Mouse (Mus musculus): Measurements from ENCODE around the gene Nostrin. TPM values are rescaled to one million over a fixed set of nuclear protein-coding genes. Genes with fewer than 3 reads are reported as not detected.

Nostrin gene
- total and polyA plus RNA-seq, 3 experiments = 0.47 TPM; not detected in 2

DNA sequence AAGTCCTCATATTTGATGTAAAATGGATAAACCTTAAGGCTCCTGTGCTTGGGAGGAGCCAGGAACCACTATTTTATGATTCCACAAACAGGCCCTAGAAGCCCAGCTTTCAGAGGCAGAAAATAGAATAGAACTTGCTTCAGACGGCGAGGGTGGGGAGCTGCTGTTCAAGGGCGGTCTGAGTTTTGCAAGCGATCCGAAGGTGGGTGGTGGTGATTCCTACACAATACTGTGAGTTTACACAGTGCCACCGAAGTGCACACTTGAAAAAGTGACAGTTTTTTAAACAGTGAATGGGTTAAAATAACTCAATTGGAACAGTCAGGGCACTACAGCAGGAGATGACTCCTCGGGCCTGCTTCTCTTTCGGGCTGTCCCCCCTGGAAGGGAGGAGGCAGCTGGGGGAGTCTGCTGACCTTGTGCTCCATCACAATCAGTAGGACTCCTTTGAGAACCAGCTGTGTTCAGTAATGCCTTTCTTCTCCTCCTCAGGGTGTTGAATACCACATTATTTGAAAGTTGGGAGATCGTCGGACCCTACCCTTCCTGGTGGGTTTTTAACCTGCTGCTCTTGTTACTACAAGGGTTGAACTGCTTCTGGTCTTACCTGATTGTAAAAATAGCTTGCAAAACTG, 31.0 kb upstream of the Nostrin start:
- Histone ChIP-seq H3K4me1 (ENCODE audit: control insufficient read depth in 1 of 2, insufficient read depth in 2 of 2, low read length in 2 of 2) (no peaks in the 10 kb centered on the region), H3K4me3 (ENCODE audit: control insufficient read depth in 1 of 2, insufficient read depth in 1 of 2, low read depth in 2 of 2, low read length in 2 of 2) (no peak overlapping the region), H3K9ac (ENCODE audit: control insufficient read depth, low read depth, low read length, poor library complexity, severe bottlenecking) (no peak overlapping the region), H3K27ac (ENCODE audit: control insufficient read depth, low read depth, low read length) (no peak overlapping the region), H3K9me3 (replicated peaks; ENCODE audit: insufficient read depth, low read length) (no peaks in the 10 kb centered on the region), H3K27me3 (ENCODE audit: control insufficient read depth in 1 of 2, insufficient read depth in 2 of 2, low read length in 2 of 2) (no peaks in the 10 kb centered on the region), H3K79me2 (ENCODE audit: control insufficient read depth, insufficient read depth, low read length, poor library complexity) (no peaks in the 10 kb centered on the region), H3K36me3 (ENCODE audit: control insufficient read depth in 1 of 2, insufficient read depth in 2 of 2, low read length in 2 of 2) (no peaks in the 10 kb centered on the region)
- DNase-seq (ENCODE audit: low read depth, low spot score) = no peak
- no peak for TF ChIP-seq MAX (IDR thresholded peaks at IDR 0.05; ENCODE audit: low read length)
- TF ChIP-seq ZNF384 (IDR thresholded peaks at IDR 0.05; ENCODE audit: low read depth, low read length) = no peak
- TF ChIP-seq ZKSCAN1 (IDR thresholded peaks at IDR 0.05; ENCODE audit: low read depth, low read length) = no peak
- TF ChIP-seq NELFE (IDR thresholded peaks at IDR 0.05; ENCODE audit: low read depth, low read length) = no peak
- no peak for TF ChIP-seq BHLHE40 (IDR thresholded peaks at IDR 0.05; ENCODE audit: borderline replicate concordance, low read depth, low read length)
- TF ChIP-seq CHD1 (IDR thresholded peaks at IDR 0.05; ENCODE audit: low read depth, low read length) = no peak
- no peak for TF ChIP-seq HCFC1 (IDR thresholded peaks at IDR 0.05; ENCODE audit: low read depth, low read length)
- no peak for TF ChIP-seq UBTF (IDR thresholded peaks at IDR 0.05; ENCODE audit: borderline replicate concordance, insufficient read depth, low read depth, low read length)
- TF ChIP-seq CHD2 (IDR thresholded peaks at IDR 0.05; ENCODE audit: low read length) = no peak
- no peak for TF ChIP-seq SMC3 (IDR thresholded peaks at IDR 0.05; ENCODE audit: low read depth, low read length)
- TF ChIP-seq USF2 (IDR thresholded peaks at IDR 0.05; ENCODE audit: borderline replicate concordance in 1 of 2, insufficient read depth in 1 of 2, low read depth in 1 of 2, low read length in 2 of 2) = no peak
- TF ChIP-seq ETS1 (IDR thresholded peaks at IDR 0.05; ENCODE audit: low read depth, low read length) = no peak
- TF ChIP-seq POLR2AphosphoS5 (IDR thresholded peaks at IDR 0.05; ENCODE audit: borderline replicate concordance, low read depth, low read length) = no peak
- TF ChIP-seq MEF2A (IDR thresholded peaks at IDR 0.05; ENCODE audit: extremely low read depth, insufficient replicate concordance, low read depth, low read length, poor library complexity, severe bottlenecking) = no peak
- TF ChIP-seq SIN3A (IDR thresholded peaks at IDR 0.05; ENCODE audit: low read length) = no peak
- TF ChIP-seq POLR2AphosphoS2 (IDR thresholded peaks at IDR 0.05; ENCODE audit: low read length) = no peak
- TF ChIP-seq TBP (IDR thresholded peaks at IDR 0.05; ENCODE audit: low read depth, low read length) = no peak
- no peak for TF ChIP-seq MAZ (IDR thresholded peaks at IDR 0.05; ENCODE audit: low read depth, low read length)
- no peak for TF ChIP-seq USF1 (IDR thresholded peaks at IDR 0.05; ENCODE audit: low read depth, low read length)

GRCm38 (mm10) chr2:69109246-69109645, 26.4 kb upstream of the Nostrin start:
- Histone ChIP-seq H3K27me3 (ENCODE audit: control insufficient read depth in 1 of 2, insufficient read depth in 2 of 2, low read length in 2 of 2) (no peaks in the 10 kb centered on the region), H3K4me1 (ENCODE audit: control insufficient read depth in 1 of 2, insufficient read depth in 2 of 2, low read length in 2 of 2) (no peaks in the 10 kb centered on the region), H3K9me3 (replicated peaks; ENCODE audit: insufficient read depth, low read length) (no peaks in the 10 kb centered on the region), H3K27ac (ENCODE audit: control insufficient read depth, low read depth, low read length) (no peak overlapping the region), H3K9ac (ENCODE audit: control insufficient read depth, low read depth, low read length, poor library complexity, severe bottlenecking) (no peak overlapping the region), H3K4me3 (ENCODE audit: control insufficient read depth in 1 of 2, insufficient read depth in 1 of 2, low read depth in 2 of 2, low read length in 2 of 2) (no peak overlapping the region), H3K36me3 (ENCODE audit: control insufficient read depth in 1 of 2, insufficient read depth in 2 of 2, low read length in 2 of 2) (no peaks in the 10 kb centered on the region), H3K79me2 (ENCODE audit: control insufficient read depth, insufficient read depth, low read length, poor library complexity) (no peaks in the 10 kb centered on the region)
- TF ChIP-seq TBP (IDR thresholded peaks at IDR 0.05; ENCODE audit: low read depth, low read length) (no peak), RAD21 (IDR thresholded peaks at IDR 0.05; ENCODE audit: low read depth, low read length) (no peak), JUND (IDR thresholded peaks at IDR 0.05; ENCODE audit: low read depth, low read length) (no peak), GABPA (IDR thresholded peaks at IDR 0.05; ENCODE audit: low read depth, low read length) (no peak), MYB (IDR thresholded peaks at IDR 0.05; ENCODE audit: low read depth, low read length) (no peak), POLR2AphosphoS2 (IDR thresholded peaks at IDR 0.05; ENCODE audit: low read length) (no peak), E2F4 (IDR thresholded peaks at IDR 0.05; ENCODE audit: borderline replicate concordance, low read depth, low read length) (no peak), GATA1 (IDR thresholded peaks at IDR 0.05; ENCODE audit: low read depth, low read length) (no peak), POLR2A (IDR thresholded peaks at IDR 0.05; ENCODE audit: control insufficient read depth in 1 of 2, insufficient read depth in 1 of 2, low read depth in 1 of 2, low read length in 2 of 2, poor library complexity in 1 of 2) (no peak), SMC3 (IDR thresholded peaks at IDR 0.05; ENCODE audit: low read depth, low read length) (no peak), MYC (IDR thresholded peaks at IDR 0.05; ENCODE audit: low read depth, low read length) (no peak), MXI1 (IDR thresholded peaks at IDR 0.05; ENCODE audit: low read depth, low read length) (no peak), MEF2A (IDR thresholded peaks at IDR 0.05; ENCODE audit: extremely low read depth, insufficient replicate concordance, low read depth, low read length, poor library complexity, severe bottlenecking) (no peak), UBTF (IDR thresholded peaks at IDR 0.05; ENCODE audit: borderline replicate concordance, insufficient read depth, low read depth, low read length) (no peak), ETS1 (IDR thresholded peaks at IDR 0.05; ENCODE audit: low read depth, low read length) (no peak), ZC3H11A (IDR thresholded peaks at IDR 0.05; ENCODE audit: low read depth, low read length) (no peak)
- no peak for DNase-seq (ENCODE audit: low read depth, low spot score)
